Mouse (Mus musculus) bone marrow macrophage, adult 2 months (primary cell): ENCODE measurements around the gene Pnpla2. TPM values are rescaled to one million over a fixed set of nuclear protein-coding genes. Genes with fewer than 3 reads are reported as not detected.

Experiments
- H3K27ac ChIP-seq: 2 replicates; pipeline ENCODE4 v1.5.1; 2012; ENCODE audit warnings: low read depth, low read length; ENCODE audit not compliant: insufficient read depth
- H3K4me1 ChIP-seq: 2 replicates; pipeline ENCODE4 v1.6.1; 2012; ENCODE audit warnings: low read length; ENCODE audit not compliant: control insufficient read depth, insufficient read depth
- H3K4me3 ChIP-seq: 2 replicates; pipeline ENCODE4 v1.5.1; 2012; ENCODE audit warnings: mild to moderate bottlenecking, low read length, moderate library complexity; ENCODE audit not compliant: insufficient read depth
- CTCF ChIP-seq: IDR thresholded peaks from 2 replicates; pipeline ENCODE4 v1.5.1; 2012; ENCODE audit warnings: low read depth, mild to moderate bottlenecking, low read length, moderate library complexity
- POLR2A ChIP-seq: IDR thresholded peaks from 2 replicates; pipeline ENCODE4 v1.6.1; 2012; ENCODE audit warnings: mild to moderate bottlenecking, low read depth, low read length, borderline replicate concordance
- polyA plus RNA-seq: library from polyadenylated mRNA; stranded (reverse); fragments of >200 nt; gene quantifications from 2 replicates; pipeline ENCODE4 v1.2.4, GENCODE M21; 2012; ENCODE audit not compliant: missing spikeins, insufficient read depth, insufficient read length

The Pnpla2 gene
- polyA plus RNA-seq, 1 experiment, result 94.0 TPM

DNA sequence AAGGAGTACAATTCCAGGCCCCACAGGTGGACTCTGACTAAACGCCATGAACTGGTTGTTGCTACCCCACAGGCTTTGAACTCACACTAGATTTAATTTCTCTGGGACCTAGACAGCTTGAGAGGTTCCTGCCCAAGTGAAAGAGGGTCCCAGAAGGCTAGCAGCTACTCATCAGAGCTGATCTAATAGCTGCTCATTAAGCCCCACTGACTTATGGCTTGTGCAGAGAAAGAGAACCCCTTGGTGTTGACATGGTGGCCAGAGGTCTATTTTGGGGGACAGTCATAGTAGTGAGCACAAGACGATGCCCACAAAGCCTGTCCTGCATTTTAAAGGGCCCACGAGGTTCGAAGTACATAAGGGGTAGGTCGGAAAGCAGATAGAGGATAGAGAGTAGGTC lies 19.2 kb downstream of the Pnpla2 start:
- H3K4me1 ChIP-seq, result peaks cover 37% of the 10 kb centered on the region
- no peak for TF ChIP-seq POLR2A
- no peak for TF ChIP-seq CTCF

GRCm38 (mm10) chr7:141475011-141475804 lies 20.2 kb downstream of the Pnpla2 start, which contains the start of the genes Polr2l and Tspan4:
Gene Polr2l (minus strand): TSS chr7:141475132.
Gene Tspan4 (plus strand): TSS chr7:141475240.
- Histone ChIP-seq H3K4me3 (peak within 1 kb of the TSS; percentile 82), H3K27ac (peak within 1 kb of the TSS; percentile 72), H3K4me1 (peaks cover 30% of the 10 kb centered on the region)
- TF ChIP-seq CTCF (no peak), POLR2A (no peak)

More for the DNA sequence above, 19.2 kb downstream of the Pnpla2 start:
- Histone ChIP-seq H3K27ac (no peak overlapping the region), H3K4me3 (peak overlapping the region; percentile 82)

DNA sequence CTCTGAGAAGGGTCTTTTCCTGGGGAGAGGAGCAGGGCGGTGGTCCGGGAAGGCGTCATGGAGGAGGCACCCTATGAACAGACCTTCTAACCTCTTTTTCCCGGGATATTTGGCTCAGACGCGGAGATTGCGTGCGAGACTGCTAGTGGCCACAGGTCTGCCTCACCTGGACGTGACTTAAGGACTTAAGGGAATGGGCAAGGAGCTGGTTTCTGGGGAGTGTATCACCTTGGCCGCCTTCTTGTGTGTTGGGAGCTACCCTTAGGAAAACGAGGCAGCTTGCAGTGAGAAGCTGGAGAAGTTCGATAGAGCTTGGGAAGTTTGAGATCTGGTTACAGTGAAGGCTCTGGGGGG lies 20.8 kb downstream of the Pnpla2 start:
- H3K4me3 ChIP-seq, result peak overlapping the region; percentile 82
- peak overlapping the region; percentile 72 for H3K27ac ChIP-seq
- H3K4me1 ChIP-seq, result peaks cover 30% of the 10 kb centered on the region
- TF ChIP-seq POLR2A (no peak), CTCF (no peak)

DNA sequence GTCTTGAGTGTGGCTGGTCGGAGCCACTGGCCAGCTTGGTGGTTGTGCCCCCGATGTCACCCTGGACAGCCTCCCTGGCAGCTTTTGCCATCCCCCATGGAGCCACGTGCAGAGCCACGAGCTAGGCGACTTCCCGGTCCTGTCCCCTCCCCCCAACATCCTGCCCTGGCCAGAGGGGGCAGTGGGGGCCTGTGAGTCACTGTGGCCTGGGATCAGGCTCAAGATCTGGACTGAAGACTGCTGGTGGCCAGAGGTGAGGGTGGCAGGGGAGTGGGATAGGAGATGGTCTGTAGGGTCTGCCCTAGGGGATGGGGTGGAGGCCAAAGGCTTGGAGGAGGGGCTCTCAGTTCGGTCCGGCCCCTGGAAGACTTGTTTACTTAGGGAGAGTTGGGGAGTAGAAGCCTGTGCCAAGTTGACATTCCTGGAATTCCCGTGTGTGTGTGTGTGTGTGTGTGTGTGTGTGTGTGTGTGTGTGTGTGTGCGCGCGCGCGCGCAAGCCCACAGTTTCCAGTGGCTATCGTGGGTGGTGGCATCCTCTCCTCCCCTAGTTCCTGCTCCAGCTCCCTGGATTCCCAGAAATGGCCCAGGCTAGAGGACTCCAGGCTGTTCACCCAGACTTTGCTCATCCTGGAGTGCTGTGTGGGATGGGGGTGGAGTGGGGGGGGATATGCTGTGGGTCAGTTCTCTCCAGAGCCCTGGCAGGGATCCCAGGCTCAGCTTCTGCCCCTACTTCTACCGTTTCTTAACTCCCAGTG lies 21.4 kb downstream of the Pnpla2 start:
- Histone ChIP-seq H3K27ac (peak overlapping the region; percentile 72), H3K4me3 (peak overlapping the region; percentile 82), H3K4me1 (peaks cover 32% of the 10 kb centered on the region)
- TF ChIP-seq CTCF, result no peak
- peak; percentile 27; the same call in 1 of the 2 replicates for TF ChIP-seq POLR2A

DNA sequence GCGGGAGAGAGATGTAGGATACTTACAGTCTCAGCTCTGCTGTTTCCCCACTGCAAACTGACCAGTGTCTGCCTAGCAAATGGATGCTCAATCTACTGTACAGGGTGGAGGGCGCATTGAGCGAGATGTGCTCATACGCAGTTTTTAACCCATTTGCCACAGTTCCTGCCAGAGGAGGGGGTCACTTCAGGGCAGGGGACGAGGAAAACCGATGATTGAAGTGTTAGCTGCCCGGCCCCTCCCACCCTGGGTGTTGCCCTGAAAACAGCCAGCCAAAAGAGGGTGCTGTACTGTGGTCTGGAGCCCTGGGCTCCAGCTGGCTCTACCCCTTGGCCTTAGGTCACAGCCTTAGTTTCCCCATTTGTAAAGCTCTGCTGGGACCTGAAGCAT lies 22.0 kb downstream of the Pnpla2 start:
- peak overlapping the region; percentile 72 for H3K27ac ChIP-seq
- H3K4me3 ChIP-seq, result peak overlapping the region; percentile 82
- TF ChIP-seq CTCF (no peak), POLR2A (no peak)
- H3K4me1 ChIP-seq, result peaks cover 32% of the 10 kb centered on the region

- TF ChIP-seq CTCF (no peak), POLR2A (no peak)
- Histone ChIP-seq H3K27ac (peak overlapping the region; percentile 7; the same call in 1 of the 2 replicates), H3K4me1 (peaks cover 32% of the 10 kb centered on the region), H3K4me3 (peak overlapping the region; percentile 82)
Observed at GRCm38 (mm10) chr7:141477578-141478269, 22.7 kb downstream of the Pnpla2 start.

DNA sequence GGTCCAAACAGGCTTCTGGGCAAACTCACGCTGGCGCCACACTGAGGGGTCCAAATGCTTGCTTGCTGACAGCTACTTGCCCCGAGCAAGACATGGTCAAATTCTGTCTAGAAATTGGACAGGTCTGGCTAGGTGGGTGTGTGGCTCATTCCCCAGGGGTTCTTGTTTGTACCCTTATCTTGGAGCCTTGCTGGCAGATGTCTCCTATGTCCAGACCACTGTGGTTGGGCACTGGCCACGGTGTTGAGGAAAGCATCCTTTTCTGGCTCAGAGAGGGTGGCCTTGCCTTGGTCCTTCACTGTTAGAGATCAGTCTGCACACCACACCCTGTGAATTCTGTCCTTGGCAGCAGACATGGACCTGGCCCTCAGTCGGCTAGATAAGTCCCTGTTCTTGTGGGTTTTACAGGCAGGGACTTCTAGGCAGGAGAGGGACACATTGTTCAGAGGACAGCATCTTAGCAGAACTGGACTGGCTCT lies 23.3 kb downstream of the Pnpla2 start:
- no peak for TF ChIP-seq CTCF
- no peak for TF ChIP-seq POLR2A
- H3K4me1 ChIP-seq, result peaks cover 32% of the 10 kb centered on the region
- no peak overlapping the region for H3K27ac ChIP-seq
- H3K4me3 ChIP-seq, result no peak overlapping the region

GRCm38 (mm10) chr7:141480842-141481497 lies 26.0 kb downstream of the Pnpla2 start:
- Histone ChIP-seq H3K4me1 (peaks cover 25% of the 10 kb centered on the region), H3K4me3 (0 out of 2 replicates have a peak overlapping the region, but pooled peaks have one; percentile 4), H3K27ac (no peak overlapping the region)
- TF ChIP-seq POLR2A (no peak), CTCF (peak; percentile 78)
